Mouse (Mus musculus): Measurements from ENCODE around the gene Sytl3.
"Not testable (repeated sequence)": the region's sequence is repeated elsewhere in the genome, so short reads cannot be mapped to it uniquely, and the experiment has no call there.

The Sytl3 gene

DNA sequence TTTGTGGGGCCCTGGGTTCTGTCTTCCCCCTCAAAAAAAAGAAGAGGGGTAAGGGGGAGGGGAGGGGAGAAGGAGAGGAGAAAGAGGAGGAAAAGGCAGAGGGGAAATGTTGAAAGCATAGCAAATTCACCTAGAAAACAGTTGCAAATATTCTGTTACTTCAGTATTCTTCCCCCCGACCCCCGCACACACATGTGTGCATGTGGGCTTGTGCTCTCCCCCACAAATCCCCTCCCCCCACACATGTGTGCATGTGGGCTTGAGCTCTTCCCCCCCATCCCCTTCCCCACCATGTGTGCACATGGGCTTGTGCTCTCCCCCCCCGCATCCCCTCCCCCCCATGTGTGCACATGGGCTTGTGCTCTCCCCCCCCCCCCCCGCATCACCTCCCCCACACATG lies 30.5 kb downstream of the Sytl3 start:
- not testable (repeated sequence) for DNase-seq (ENCODE audit: low spot score in 2 of 2)

DNA sequence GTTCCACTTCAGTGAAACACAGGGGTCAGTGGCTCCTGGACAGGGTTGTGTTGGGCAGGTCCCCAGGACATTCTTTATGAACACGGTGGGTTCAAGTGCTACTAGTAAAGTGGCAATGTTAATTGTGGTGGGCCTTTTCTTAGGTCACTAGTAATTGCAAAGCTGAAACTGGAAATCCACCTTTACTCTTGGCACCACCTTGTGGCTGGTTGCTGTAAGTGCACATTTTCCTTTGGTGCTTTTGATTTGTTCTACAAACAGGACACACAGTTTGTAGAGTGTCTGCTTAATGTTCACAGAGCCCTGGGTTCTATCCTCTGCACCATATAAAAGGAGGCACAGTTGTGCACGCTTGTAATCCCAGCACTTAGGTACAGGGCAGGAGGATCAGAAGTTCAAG lies 32.7 kb downstream of the Sytl3 start:
- DNase-seq (ENCODE audit: low spot score in 2 of 2) = peak; percentile 80 to 85

DNA sequence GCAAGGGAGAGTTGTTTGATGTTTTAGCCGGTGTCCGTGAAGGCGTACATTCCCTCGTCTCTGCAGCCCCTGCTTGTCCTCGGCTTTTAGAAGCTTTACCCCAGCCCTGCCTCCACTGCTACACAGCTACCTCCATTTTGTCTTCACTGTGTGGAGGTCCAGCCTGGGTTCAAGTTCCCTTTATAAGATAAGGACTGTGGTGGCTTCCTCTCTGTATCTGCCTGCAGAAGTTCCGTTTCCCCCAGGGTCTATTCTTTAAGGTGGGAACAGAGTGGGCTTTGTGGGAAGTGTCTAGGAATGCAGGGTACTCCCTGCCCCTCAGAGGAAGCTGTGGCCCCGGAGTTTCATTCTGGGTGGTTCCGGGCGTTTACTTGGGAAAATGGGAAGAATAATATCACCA lies 36.8 kb downstream of the Sytl3 start:
- DNase-seq (ENCODE audit: low spot score in 2 of 2) = not testable (repeated sequence)

DNA sequence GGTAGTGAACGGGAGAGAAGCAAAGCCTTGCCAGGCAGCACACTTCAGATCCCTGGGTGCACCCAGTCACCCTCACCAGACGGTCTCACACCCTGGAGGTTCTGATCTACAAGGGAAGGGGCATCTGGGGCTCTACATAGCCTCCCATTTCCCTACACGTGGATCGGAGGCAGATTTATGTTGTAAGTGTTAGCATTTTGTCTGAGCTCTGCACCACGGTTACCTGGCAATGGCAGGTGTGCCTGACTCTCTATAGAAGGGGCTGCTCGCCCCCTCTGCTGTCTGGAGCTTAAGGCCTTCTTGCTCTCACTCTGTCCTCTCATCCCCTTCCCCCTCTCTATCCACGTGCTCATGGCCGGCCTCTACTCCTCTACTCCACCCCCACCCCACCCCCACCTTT lies 37.6 kb downstream of the Sytl3 start:
- DNase-seq (ENCODE audit: low spot score in 2 of 2) = not testable (repeated sequence)

DNA sequence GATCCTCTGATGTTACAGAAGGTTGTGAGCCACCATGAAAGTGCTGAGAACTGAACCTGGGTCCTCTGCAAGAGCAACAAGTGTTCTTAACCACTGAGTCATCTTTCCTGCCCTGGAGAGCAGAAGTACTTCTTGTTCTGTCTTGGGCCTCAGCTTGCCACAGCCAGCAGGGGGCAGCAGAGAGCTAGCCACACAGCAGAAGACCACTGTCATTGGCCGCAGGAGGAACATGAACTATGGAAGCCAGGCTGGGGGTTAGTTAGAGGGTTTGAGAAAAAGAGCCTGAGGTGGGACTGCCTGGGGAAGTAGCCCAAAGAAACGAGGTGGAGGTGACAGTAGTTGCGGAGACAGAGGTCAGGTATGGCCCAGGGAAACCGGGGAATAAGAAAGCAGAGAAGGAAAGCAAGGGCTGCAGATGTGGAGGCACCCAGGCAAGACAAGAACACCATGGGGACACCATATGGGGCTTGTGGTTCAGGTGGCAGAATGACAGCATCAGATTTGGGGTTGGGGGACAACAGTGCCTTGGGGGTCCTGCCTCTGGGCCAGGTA lies 38.4 kb downstream of the Sytl3 start:
- peak; percentile 58 to 64 for DNase-seq (ENCODE audit: low spot score in 2 of 2)

DNA sequence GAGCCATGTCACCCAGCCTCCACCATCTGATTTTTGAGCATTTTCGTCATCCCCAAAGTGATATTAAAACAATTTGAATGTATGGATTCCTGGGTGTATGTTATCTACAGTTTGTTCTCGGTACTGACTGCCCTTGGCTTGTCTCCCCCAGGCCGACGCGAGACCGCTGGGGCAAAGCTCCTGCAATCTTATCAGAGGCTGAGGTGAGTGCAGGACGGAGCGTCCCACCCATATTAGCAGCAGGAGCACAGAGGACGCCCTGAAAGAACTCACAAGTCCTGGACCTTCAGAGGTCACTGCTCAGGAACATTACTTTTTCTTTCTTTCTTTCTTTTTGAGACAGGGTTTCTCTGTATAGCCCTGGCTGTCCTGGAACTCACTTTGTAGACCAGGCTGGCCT lies 40.6 kb downstream of the Sytl3 start:
- not testable (repeated sequence) for DNase-seq (ENCODE audit: low spot score in 2 of 2)

DNA sequence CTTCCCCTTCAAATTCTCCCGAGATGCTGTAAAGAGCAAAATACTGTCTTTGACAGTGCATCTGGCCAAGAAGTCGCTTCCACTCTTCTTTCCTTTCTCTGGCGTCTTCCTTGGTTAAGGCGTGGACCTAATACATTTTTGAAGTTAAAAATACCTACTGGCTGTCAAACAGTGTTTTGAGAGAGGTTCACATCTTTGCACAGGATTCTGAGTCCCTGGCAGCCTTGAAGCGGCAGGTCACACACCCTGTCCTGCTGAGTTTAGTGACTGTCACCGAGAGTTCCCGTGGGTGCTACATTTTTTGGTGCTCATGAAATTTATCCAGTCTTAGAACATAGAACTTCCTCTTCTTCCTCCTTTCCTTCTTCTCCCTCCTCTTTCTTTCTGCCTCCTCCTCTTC lies 41.2 kb downstream of the Sytl3 start:
- not testable (repeated sequence) for DNase-seq (ENCODE audit: low spot score in 2 of 2)

DNA sequence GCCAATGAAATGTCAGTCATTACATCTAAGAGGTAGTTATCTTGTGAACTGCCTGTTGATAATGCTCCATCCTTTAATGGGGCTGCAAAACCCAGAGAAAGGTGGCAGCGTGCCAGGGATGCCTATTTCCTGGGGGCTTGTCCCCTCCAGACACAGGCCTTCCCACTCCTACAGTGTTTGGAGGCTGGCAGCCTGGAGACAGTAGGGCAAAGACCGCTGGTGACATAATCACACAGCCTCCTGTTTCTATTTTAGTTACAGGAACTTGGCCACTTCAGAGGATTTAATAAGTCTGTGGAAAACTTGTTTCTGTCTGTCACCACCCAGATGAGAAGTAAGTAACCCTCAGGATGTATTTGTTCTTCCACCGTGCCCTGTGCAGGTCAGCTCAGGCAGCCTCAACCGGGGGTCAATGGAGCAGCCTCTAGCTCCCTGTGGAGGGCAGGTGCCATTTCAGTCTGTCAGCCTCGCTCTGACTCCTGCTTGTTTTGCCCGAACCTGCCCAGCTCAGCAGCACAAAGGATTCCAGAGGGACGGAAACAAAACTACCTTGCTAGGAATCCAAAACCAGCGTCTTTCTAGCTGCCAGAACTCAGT lies 43.8 kb downstream of the Sytl3 start:
- DNase-seq (ENCODE audit: low spot score in 2 of 2) = not testable (repeated sequence)

DNA sequence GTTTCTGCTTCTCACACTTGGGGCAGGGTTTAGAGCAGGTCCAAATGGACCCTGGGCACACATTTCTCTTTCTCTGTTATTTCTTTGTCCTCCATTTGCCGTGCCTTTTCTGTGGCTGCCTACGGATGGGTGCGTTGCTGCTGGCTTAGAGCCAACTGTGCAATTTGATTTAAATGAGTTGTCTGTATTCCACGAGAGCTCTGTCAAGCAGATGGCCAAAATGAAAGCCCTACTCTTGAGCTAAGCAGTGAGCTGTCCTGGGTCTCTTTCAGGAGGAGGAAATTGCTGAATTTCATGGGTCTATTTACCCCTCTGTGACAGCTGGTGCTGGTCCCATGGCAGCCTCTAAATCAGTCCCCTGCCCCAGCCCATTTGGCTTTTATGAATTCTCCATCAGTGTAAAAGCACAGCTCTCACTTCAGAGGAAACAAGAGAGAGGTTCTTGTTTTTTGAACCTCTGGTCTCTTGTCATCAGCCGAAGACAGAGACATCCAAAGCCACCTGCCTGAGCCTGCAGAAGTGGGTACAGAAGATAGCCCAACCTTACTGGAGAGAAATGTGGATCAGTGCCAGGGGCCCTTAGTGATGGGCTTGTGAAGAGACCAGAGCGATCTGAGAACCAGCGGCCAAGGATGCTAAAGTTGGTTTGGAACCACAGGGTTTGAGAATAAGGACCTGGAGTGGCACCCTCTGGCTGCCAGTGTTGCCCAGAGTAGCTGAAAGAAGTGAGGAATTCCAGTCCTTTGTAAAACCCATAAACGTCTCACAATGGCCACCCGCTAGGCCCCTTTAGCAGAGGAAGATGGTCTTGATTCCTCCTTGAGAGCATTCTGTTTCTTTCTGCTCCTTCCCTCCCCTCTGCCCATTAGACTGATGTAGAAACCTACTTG lies 44.7 kb downstream of the Sytl3 start:
- not testable (repeated sequence) for DNase-seq (ENCODE audit: low spot score in 2 of 2)

DNA sequence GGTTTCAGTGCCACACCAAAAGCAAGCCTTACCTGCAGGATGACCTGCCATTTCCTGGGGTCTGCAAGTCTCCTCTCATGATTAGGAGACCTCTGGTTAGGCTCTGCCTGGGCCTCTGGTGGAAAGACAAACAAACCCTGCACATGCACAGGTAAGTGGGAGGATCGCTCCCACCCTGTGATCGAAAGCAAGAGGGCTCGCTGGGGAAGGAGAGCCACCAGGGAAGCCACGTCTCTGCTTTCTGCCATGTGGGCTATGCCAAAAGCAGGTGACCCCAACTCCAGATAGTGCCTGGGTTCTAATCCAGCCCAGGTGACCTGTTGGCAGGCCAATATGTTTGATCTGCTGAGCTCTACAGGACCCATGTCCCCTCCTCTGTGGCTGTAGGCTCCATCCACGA lies 47.6 kb downstream of the Sytl3 start:
- not testable (repeated sequence) for DNase-seq (ENCODE audit: low spot score in 2 of 2)

DNA sequence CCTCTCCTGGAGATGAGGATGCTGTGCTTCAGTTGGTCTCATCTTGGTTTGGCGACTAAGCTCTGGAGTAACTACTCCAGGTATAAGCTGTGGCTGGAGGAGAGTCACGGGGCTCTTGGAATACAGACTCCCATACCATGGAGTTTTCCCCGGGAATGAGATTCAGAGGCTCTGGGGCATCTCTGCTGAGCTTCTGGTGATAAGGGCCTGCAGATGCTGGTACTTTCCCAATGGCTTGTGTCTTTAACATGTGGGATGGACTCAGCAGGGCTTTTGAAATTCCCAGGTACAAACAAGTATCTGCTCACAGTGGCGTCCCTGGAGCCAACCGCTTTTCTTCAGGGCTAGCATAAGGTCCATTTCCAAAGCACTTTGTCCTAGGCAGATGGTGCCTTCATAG lies 48.5 kb downstream of the Sytl3 start:
- not testable (repeated sequence) for DNase-seq (ENCODE audit: low spot score in 2 of 2)

DNA sequence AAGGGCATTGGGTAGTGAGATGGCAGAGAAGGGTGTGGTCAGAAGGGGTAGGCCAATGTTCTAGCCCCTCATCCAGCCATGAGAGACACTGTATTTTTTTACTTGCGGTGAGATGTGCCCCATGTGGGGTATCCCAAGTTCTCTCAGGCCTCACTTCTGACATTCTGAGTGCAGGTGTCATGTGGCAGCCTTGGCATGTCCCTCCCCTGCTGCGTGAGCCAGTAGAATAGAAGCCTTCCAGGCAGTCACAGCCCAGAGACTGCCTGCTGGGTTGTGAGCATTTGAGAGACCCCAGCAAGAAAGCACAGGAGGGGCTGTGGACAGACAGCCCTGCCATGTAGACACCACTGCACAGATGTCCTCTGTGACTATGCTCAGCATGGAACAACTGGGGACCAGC lies 49.3 kb downstream of the Sytl3 start:
- DNase-seq (ENCODE audit: low spot score in 2 of 2) = not testable (repeated sequence)

DNA sequence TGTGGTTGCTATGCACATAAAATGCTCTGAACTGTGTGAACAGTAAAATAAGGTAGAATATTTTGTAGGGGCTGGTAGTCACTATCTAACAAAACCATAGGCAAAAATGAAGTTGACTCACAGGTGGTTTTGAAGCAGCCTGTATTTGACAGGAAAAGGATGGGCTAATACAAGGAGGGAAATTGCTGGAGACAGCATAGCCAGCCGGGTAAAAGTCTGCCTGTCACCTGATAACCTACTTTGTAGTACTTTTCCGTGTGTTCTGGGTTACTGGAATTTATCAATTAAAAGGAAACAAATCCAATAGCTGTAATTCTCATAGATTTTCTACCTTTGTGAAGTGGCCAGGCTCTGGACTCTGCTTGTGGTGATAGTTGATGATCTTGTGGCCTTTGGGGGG lies 54.6 kb downstream of the Sytl3 start:
- DNase-seq (ENCODE audit: low spot score in 2 of 2) = not testable (repeated sequence)

DNA sequence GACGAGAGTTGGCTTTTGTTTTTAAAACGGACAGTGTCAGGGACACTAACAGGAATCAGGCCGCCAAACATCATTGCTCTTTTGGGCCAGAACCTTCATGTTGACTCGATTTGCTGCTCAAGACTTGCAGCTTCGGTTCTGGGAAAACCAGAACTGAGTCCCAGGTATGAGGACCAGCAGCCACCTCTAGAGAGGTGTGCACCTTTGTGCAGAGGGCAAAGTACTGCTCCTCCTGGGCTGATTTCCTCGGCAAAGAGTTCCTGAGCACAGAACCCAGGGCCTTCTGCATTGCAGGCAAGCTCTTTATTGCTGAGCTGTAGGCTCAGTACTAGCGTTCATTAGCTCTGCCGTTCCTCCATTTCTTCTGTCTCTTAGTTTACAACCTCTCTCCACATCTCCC lies 55.1 kb downstream of the Sytl3 start:
- DNase-seq (ENCODE audit: low spot score in 2 of 2) = not testable (repeated sequence)

DNA sequence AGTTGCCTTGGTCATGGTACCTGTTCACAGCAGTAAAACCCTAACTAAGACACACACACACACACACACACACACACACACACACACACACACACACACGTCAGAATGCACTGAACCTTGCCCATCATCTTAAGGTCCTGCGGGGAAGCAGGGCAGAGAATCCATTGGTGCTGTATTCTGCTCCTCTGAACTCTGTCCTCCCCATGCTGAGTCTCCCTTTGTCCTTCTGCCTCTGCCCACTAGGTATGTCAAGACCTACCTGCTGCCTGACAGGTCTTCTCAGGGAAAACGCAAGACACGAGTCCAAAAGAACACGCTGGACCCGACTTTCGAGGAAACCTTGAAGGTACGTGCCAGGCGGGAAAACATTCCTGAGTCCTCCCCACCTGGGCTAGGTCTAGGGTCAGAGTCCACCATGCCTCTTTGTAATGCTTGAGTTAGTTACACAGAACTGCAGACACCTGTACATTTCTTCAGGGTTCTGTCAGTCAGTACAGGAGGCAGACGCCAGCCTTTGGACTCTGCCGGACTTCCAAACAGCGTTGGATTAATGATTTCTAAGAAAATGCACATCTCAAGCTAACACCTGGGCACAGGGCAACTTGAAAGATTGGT lies 69.2 kb downstream of the Sytl3 start:
- no peak for DNase-seq (ENCODE audit: low spot score in 2 of 2)

DNA sequence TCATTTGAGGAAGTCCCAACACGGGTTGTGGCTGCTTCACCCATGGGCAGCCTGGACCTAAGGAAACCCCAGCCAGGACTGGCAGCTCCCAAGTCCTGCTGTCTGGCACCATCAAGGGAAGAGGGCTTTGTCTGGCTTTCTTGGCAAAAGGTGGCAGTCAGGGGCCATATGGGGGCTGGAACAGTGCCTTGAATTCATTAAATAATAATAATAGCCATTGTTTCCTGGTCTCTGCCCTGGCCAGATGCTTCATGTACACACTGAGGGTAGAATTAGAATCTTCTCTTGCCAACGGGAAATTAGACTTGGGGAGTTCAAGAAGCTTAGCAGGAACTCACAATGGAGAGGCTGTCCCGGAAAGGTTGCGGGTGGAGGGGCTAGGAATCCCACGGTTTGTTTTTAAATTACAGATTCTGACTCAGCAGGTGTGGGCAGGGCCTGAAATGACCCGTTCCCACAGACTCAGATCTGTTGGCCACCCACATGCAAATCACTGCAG lies 70.4 kb downstream of the Sytl3 start:
- no peak for DNase-seq (ENCODE audit: low spot score in 2 of 2)

DNA sequence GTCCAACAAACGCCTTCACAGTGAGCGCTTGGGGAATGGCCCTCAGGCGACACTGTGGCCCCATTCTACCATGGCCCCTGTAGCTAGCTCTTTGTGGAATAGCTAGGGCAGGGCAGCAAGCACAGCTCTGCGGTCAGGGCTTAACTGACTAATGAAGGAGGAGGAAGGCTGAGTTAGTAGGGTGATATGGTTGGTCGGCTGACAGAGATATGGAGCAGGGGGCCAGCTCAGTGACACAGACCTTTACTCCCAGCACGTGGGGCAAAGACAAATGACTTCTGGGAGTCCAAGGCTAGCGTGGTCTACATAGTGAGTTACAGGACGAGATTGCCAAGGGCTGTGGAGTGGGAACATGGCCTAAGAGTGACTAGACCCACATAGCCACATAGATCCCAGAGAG lies 72.2 kb downstream of the Sytl3 start:
- DNase-seq (ENCODE audit: low spot score in 2 of 2) = peak in 1 of 2 experiments; percentile 0

DNA sequence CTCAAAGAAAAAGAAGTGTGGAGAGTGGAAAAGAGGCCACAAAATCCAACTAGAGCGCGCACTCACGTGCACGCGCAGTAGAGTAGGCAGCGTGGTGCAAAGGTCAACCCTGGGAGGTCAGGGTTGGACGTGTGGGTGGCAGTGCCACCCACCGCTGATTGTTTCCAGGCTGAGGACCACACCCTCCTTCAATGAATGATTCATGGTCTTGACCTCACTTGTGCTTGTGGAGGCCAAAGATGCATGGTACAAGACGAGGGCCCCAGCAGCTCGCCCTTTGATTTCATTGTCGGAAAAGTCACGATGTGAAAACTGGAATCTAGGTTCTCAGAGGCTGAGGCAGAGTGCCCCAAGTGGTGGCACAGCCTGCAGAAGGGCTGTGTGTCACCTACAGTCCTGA lies 72.7 kb downstream of the Sytl3 start:
- no peak for DNase-seq (ENCODE audit: low spot score in 2 of 2)

DNA sequence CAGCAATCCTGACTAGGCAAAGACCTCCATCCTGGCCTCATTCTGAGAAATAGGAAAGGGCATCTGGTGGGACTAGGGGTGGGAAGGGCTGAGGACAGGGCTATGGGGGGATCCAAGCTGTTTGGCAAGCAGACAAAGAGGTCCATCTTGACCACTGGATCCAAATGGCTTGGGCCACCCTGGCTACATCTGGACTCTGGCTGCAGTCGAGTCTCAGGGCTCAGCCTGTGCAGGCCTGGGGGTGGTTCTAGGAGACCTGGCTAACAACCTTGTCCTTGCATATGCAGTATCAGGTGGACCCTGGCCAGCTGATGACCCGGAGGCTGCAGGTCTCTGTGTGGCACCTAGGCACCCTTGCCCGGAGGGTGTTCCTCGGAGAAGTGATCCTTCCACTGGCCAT lies 73.8 kb downstream of the Sytl3 start:
- DNase-seq (ENCODE audit: low spot score in 2 of 2) = no peak

DNA sequence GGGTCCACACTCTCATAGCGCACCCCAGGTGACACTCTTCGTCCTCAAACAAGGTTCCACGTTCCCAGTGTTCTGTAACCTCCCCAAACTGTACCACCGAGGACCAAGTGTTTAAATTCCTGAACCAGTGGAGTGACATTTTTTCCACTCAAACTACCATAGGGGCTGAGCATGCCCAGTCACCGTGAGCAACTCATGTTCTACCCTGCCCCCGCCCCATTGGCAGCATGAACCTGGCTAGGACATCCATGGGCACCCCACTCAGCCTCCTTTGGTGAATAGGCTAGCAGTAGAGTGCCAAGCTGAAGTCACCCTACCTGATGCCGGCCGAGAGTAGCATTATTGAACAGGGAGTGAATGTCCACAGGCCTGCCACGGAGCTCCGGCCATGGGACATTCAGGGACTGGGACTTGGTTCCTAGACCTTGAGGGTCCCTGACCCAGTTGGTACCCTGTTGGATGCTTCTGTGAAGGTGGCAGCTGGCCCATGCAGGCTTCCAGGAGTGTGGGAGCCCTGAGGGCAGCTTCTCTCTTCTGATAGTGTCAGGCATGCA lies 74.5 kb downstream of the Sytl3 start:
- DNase-seq (ENCODE audit: low spot score in 2 of 2) = no peak

DNA sequence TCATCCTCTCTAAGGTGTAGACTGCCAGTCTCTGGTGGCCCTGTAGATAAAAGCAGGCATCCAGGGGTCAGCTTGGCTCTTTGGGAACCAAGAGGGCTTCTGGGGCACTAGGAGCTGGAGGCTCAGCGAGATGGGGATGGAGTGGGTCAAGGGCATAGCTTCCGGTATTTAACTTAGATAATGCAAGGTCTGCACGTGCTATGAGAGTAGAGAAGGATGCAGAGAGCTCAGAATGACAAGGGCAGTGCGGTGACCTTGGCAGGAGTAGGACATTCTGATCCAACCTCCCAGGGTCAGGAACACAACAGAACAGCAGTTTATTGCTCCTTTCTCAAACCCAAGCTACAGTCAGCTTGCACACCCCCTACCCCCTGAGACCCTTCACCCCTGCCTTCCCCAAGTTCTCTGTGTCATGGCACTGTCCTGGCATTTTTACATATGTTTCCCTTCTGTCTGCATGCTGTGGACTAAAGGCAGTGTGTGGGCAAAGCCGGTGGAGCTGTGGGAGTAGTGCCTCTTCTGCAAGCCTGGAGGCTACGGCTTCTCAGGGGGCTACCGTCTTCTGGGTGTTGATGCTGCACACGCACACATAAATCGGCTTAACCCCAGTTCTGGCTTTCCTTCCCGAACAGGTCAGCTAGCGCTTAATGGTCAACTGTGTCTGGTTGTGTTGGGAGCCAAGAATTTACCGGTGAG lies 76.0 kb downstream of the Sytl3 start:
- DNase-seq (ENCODE audit: low spot score in 2 of 2) = peak in 1 of 2 experiments; percentile 4
